Mouse (Mus musculus) 3T3-L1 (cell line): ENCODE results near the gene Slc16a9.
"Not testable (repeated sequence)": the region's sequence is repeated elsewhere in the genome, so short reads cannot be mapped to it uniquely, and the experiment has no call there.

ENCODE experiments used
- DNase-seq: peaks from one replicate; pipeline ENCODE4 v3.0.0-alpha.2; 2015; ENCODE audit warnings: low read depth, low spot score

Slc16a9 gene

GRCm38 (mm10) chr10:70244921-70245558 is at the start of gene Slc16a9:
Gene Slc16a9, plus strand, starts transcription at chr10:70245100.
- DNase-seq: no peak

- DNase-seq: no peak
Measured at GRCm38 (mm10) chr10:70195279-70195678, 49.6 kb upstream of the Slc16a9 start.

- peak; percentile 44 for DNase-seq
Measured at GRCm38 (mm10) chr10:70195786-70196185, 49.1 kb upstream of the Slc16a9 start.

GRCm38 (mm10) chr10:70196666-70197065 is 48.2 kb upstream of the Slc16a9 start:
- DNase-seq: no peak

- DNase-seq: no peak
Measured at GRCm38 (mm10) chr10:70197601-70198000, 47.3 kb upstream of the Slc16a9 start.

GRCm38 (mm10) chr10:70198012-70198411 is 46.9 kb upstream of the Slc16a9 start:
- no peak for DNase-seq

GRCm38 (mm10) chr10:70198951-70199463 is 45.9 kb upstream of the Slc16a9 start:
- DNase-seq: no peak

GRCm38 (mm10) chr10:70199466-70200210 is 45.3 kb upstream of the Slc16a9 start:
- DNase-seq: no peak

- no peak for DNase-seq
Measured at GRCm38 (mm10) chr10:70200889-70201500, 43.9 kb upstream of the Slc16a9 start.

GRCm38 (mm10) chr10:70204505-70205399 is 40.1 kb upstream of the Slc16a9 start, which contains the start of gene Mrln:
Gene Mrln, plus strand, starts transcription at chr10:70204664.
- DNase-seq: peak; percentile 29

- DNase-seq: no peak
Measured at GRCm38 (mm10) chr10:70211281-70211680, 33.6 kb upstream of the Slc16a9 start.

- DNase-seq: no peak
Measured at GRCm38 (mm10) chr10:70220971-70221370, 23.9 kb upstream of the Slc16a9 start.

GRCm38 (mm10) chr10:70222231-70222630 is 22.7 kb upstream of the Slc16a9 start:
- DNase-seq: not testable (repeated sequence)

GRCm38 (mm10) chr10:70224571-70224970 is 20.3 kb upstream of the Slc16a9 start:
- peak; percentile 10 for DNase-seq

- no peak for DNase-seq
Measured at GRCm38 (mm10) chr10:70225760-70226159, 19.1 kb upstream of the Slc16a9 start.

GRCm38 (mm10) chr10:70226608-70227007 is 18.3 kb upstream of the Slc16a9 start:
- DNase-seq: no peak

GRCm38 (mm10) chr10:70230352-70230751 is 14.5 kb upstream of the Slc16a9 start:
- no peak for DNase-seq

GRCm38 (mm10) chr10:70237936-70238335 is 7.0 kb upstream of the Slc16a9 start:
- no peak for DNase-seq

- no peak for DNase-seq
Measured at GRCm38 (mm10) chr10:70242751-70243444, 2.0 kb upstream of the Slc16a9 start.

- no peak for DNase-seq
Measured at GRCm38 (mm10) chr10:70245559-70245945, 652 bp downstream of the Slc16a9 start.

GRCm38 (mm10) chr10:70246076-70246475 is 1.2 kb downstream of the Slc16a9 start:
- DNase-seq: no peak
